Mouse (Mus musculus): ENCODE data around the gene Cngb1. TPM values are rescaled to one million over a fixed set of nuclear protein-coding genes. Genes with fewer than 3 reads are reported as not detected.

Cngb1 gene
- total and polyA plus RNA-seq, 3 experiments, result 0.03 TPM; not detected in 2

DNA sequence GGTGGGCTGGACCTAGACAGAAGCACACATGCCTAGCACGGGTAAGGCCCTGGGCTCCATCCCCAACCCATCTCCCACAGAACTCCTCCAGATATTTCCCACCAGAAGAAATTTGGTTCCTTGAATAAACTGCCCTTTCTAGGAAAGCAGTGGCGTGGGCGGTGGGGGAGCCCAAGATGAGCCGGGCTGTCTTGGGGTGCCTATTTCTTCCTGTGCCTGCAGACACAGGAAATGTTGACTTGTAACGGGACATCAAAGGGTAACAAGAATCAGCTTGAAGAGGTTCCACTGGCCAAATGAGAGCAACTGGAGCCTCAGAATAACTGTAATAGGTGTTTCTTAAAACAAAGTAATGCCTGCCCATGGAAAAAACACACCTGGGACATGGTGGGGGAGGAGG lies 59.1 kb downstream of the Cngb1 start:
- Histone ChIP-seq H3K36me3 (ENCODE audit: control insufficient read depth in 1 of 2, insufficient read depth in 2 of 2, low read length in 2 of 2) (peaks cover 0 to 4% of the 10 kb centered on the region in 2 experiments; a peak in 2 of 4 replicates), H3K9me3 (replicated peaks; ENCODE audit: insufficient read depth, low read length) (no peaks in the 10 kb centered on the region), H3K9ac (ENCODE audit: control insufficient read depth, low read depth, low read length, poor library complexity, severe bottlenecking) (no peak overlapping the region), H3K27ac (ENCODE audit: control insufficient read depth, low read depth, low read length) (no peak overlapping the region), H3K4me3 (ENCODE audit: control insufficient read depth in 1 of 2, insufficient read depth in 1 of 2, low read depth in 2 of 2, low read length in 2 of 2) (no peak overlapping the region), H3K27me3 (ENCODE audit: control insufficient read depth in 1 of 2, insufficient read depth in 2 of 2, low read length in 2 of 2) (no peaks in the 10 kb centered on the region), H3K4me1 (ENCODE audit: control insufficient read depth in 1 of 2, insufficient read depth in 2 of 2, low read length in 2 of 2) (peaks cover 2 to 7% of the 10 kb centered on the region in 2 experiments; a peak in 3 of 4 replicates), H3K79me2 (ENCODE audit: control insufficient read depth, insufficient read depth, low read length, poor library complexity) (no peaks in the 10 kb centered on the region)
- TF ChIP-seq ZC3H11A (IDR thresholded peaks at IDR 0.05; ENCODE audit: low read depth, low read length), result no peak
- no peak for TF ChIP-seq TAL1 (IDR thresholded peaks at IDR 0.05; ENCODE audit: low read length)
- TF ChIP-seq ZMIZ1 (IDR thresholded peaks at IDR 0.05; ENCODE audit: low read depth, low read length), result no peak
- TF ChIP-seq MEF2A (IDR thresholded peaks at IDR 0.05; ENCODE audit: extremely low read depth, insufficient replicate concordance, low read depth, low read length, poor library complexity, severe bottlenecking), result no peak
- no peak for TF ChIP-seq HCFC1 (IDR thresholded peaks at IDR 0.05; ENCODE audit: low read depth, low read length)
- no peak for TF ChIP-seq NRF1 (IDR thresholded peaks at IDR 0.05; ENCODE audit: insufficient read depth, low read depth, low read length, poor library complexity, severe bottlenecking)
- TF ChIP-seq MYB (IDR thresholded peaks at IDR 0.05; ENCODE audit: low read depth, low read length), result no peak
- no peak for DNase-seq (ENCODE audit: low read depth, low spot score)

DNA sequence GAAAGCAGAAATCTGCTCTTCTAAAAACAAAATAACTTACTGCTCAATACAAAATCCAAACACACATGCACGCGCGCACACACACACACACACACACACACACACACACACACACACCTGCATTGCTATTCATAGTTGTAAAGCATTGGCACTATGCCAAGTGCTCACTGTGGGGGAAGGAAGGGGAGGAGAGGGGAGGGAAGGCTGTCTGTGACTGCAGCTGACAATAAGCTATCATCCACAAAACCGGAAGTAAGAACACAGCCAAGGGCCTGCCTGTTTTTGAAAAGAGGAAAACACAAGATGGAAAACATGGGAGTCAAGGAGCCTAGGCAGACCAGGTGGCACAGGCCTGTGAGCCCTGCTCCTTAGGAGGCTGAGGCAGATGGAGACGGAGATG lies 61.2 kb downstream of the Cngb1 start:
- H3K4me3 ChIP-seq (ENCODE audit: control insufficient read depth in 1 of 2, insufficient read depth in 1 of 2, low read depth in 2 of 2, low read length in 2 of 2), result no peak overlapping the region
- peaks cover 0 to 4% of the 10 kb centered on the region in 2 experiments; a peak in 2 of 4 replicates for H3K36me3 ChIP-seq (ENCODE audit: control insufficient read depth in 1 of 2, insufficient read depth in 2 of 2, low read length in 2 of 2)
- H3K27ac ChIP-seq (ENCODE audit: control insufficient read depth, low read depth, low read length), result no peak overlapping the region
- no peaks in the 10 kb centered on the region for H3K27me3 ChIP-seq (ENCODE audit: control insufficient read depth in 1 of 2, insufficient read depth in 2 of 2, low read length in 2 of 2)
- peak; percentile 36; a peak in 3 of 4 replicates for TF ChIP-seq EP300 (IDR thresholded peaks at IDR 0.05; ENCODE audit: low read depth in 1 of 2, low read length in 2 of 2)
- 0 out of 2 replicates have a peak, but pooled peaks have one; percentile 69 for TF ChIP-seq MAZ (IDR thresholded peaks at IDR 0.05; ENCODE audit: low read depth, low read length)
- no peak for TF ChIP-seq UBTF (IDR thresholded peaks at IDR 0.05; ENCODE audit: borderline replicate concordance, insufficient read depth, low read depth, low read length)
- no peak for TF ChIP-seq GATA1 (IDR thresholded peaks at IDR 0.05; ENCODE audit: low read depth, low read length)
- peak; percentile 84 for TF ChIP-seq ELF1 (IDR thresholded peaks at IDR 0.05; ENCODE audit: low read depth, low read length)
- no peak for TF ChIP-seq ZMIZ1 (IDR thresholded peaks at IDR 0.05; ENCODE audit: low read depth, low read length)
- TF ChIP-seq HCFC1 (IDR thresholded peaks at IDR 0.05; ENCODE audit: low read depth, low read length), result no peak
- peak; percentile 38; the same call in 1 of the 2 replicates for TF ChIP-seq TCF12 (IDR thresholded peaks at IDR 0.05; ENCODE audit: low read depth, low read length)
- no peak for TF ChIP-seq JUND (IDR thresholded peaks at IDR 0.05; ENCODE audit: low read depth, low read length)
- TF ChIP-seq ETS1 (IDR thresholded peaks at IDR 0.05; ENCODE audit: low read depth, low read length), result peak; percentile 78
- TF ChIP-seq SIN3A (IDR thresholded peaks at IDR 0.05; ENCODE audit: low read length), result peak; percentile 51; the same call in 1 of the 2 replicates
- TF ChIP-seq ZKSCAN1 (IDR thresholded peaks at IDR 0.05; ENCODE audit: low read depth, low read length), result no peak
- peak; percentile 24; the same call in 1 of the 2 replicates for TF ChIP-seq RCOR1 (IDR thresholded peaks at IDR 0.05; ENCODE audit: low read depth, low read length)
- TF ChIP-seq BHLHE40 (IDR thresholded peaks at IDR 0.05; ENCODE audit: borderline replicate concordance, low read depth, low read length), result no peak
- H3K4me1 ChIP-seq (ENCODE audit: control insufficient read depth in 1 of 2, insufficient read depth in 2 of 2, low read length in 2 of 2), result peaks cover 2 to 7% of the 10 kb centered on the region in 2 experiments; a peak in 3 of 4 replicates
- H3K9me3 ChIP-seq (replicated peaks; ENCODE audit: insufficient read depth, low read length), result no peaks in the 10 kb centered on the region
- peak; percentile 82 for DNase-seq (ENCODE audit: low read depth, low spot score)
- H3K79me2 ChIP-seq (ENCODE audit: control insufficient read depth, insufficient read depth, low read length, poor library complexity), result no peaks in the 10 kb centered on the region
- H3K9ac ChIP-seq (ENCODE audit: control insufficient read depth, low read depth, low read length, poor library complexity, severe bottlenecking), result peak overlapping the region; percentile 31
